ENCODE assay signal across 11 mouse cellular contexts in the genomic region with DNA sequence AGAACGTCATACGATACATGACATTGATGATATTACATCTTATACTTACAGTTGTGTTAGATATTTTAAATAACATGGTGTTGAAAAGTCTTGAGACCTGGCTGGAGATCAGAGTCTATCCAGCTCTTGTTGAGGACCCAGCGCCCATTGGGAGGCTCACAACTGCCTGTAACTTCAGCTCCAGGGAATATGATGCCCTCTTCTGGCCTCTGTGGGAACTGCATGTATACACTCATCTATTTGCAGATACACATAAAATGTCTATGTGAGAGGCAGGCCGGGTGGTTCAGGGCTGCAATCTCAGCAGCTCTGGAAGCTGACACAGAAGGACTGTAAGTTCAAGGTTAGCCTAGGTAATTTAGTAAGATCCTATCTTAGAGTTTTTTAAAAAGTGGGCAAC. TPM values are rescaled to one million over a fixed set of nuclear protein-coding genes. Genes with fewer than 3 reads are reported as not detected.
A peak's percentile ranks its signal among the peaks of the same experiment; 100 is the strongest.
DNase-seq lines count a peak whose midpoint lies in the region; ATAC-seq and TF ChIP-seq lines count a peak whose summit lies in the region.
"Had no signal": no experiment of that assay in that cellular context is flagged by ENCODE, and none has a peak within 500 bp of the region (broad histone marks: within the 10 kb centered on the region; RNA-seq: fewer than 3 reads in every experiment).

No protein-coding gene starts in this region.

- ATAC-seq in kidney, embryonic 14.5 days (ENCODE audit: low FRiP score, low TSS enrichment) = no peak
- ATAC-seq in limb, embryonic 11.5 days (ENCODE audit: insufficient number of reproducible peaks, low FRiP score, low TSS enrichment, low read depth) = no peak
- no peak for ATAC-seq in forebrain, embryonic 11.5 days (replicated peaks; ENCODE audit: low FRiP score)
- ATAC-seq: forebrain, embryonic 15.5 days had no signal

- H3K4me3 ChIP-seq in kidney, embryonic 14.5 days (ENCODE audit: low read length) = no peak overlapping the region
- no peak overlapping the region for H3K4me3 ChIP-seq in E14TG2a.4 (replicated peaks; ENCODE audit: low read length)
- H3K4me3 ChIP-seq in limb, embryonic 11.5 days (ENCODE audit: low read depth, low read length) = no peak overlapping the region
- H3K4me3 ChIP-seq in forebrain, embryonic 10.5 days = no peak overlapping the region
- no peak overlapping the region for H3K4me3 ChIP-seq in forebrain, embryonic 11.5 days (ENCODE audit: low read depth, low read length)
- H3K4me3 ChIP-seq: forebrain, embryonic 15.5 days; myocyte had no signal

- H3K4me1 ChIP-seq in kidney, embryonic 14.5 days (ENCODE audit: control insufficient read depth, insufficient read depth, low read length) = peaks cover 1% of the 10 kb centered on the region; the same call in 1 of the 2 replicates
- peaks cover 95% of the 10 kb centered on the region for H3K4me1 ChIP-seq in E14TG2a.4 (replicated peaks; ENCODE audit: low read depth, low read length)
- no peaks in the 10 kb centered on the region for H3K4me1 ChIP-seq in limb, embryonic 11.5 days (ENCODE audit: control insufficient read depth, insufficient read depth, low read length)
- H3K4me1 ChIP-seq in forebrain, embryonic 10.5 days = peaks cover 15% of the 10 kb centered on the region; the same call in 1 of the 2 replicates
- H3K4me1 ChIP-seq in forebrain, embryonic 11.5 days (replicated peaks; ENCODE audit: control insufficient read depth, insufficient read depth, low read length) = no peaks in the 10 kb centered on the region
- H3K4me1 ChIP-seq: forebrain, embryonic 15.5 days had no signal

- no peaks in the 10 kb centered on the region for H3K9me3 ChIP-seq in kidney, embryonic 14.5 days (ENCODE audit: control insufficient read depth, low read length)
- no peaks in the 10 kb centered on the region for H3K9me3 ChIP-seq in E14TG2a.4 (ENCODE audit: low read length)
- no peaks in the 10 kb centered on the region for H3K9me3 ChIP-seq in limb, embryonic 11.5 days (ENCODE audit: control insufficient read depth, low read length)
- H3K9me3 ChIP-seq in forebrain, embryonic 10.5 days = peaks cover 7% of the 10 kb centered on the region; the same call in 1 of the 2 replicates
- no peaks in the 10 kb centered on the region for H3K9me3 ChIP-seq in forebrain, embryonic 11.5 days (ENCODE audit: control insufficient read depth, low read length)
- H3K9me3 ChIP-seq: forebrain, embryonic 15.5 days had no signal

- no peaks in the 10 kb centered on the region for H3K27me3 ChIP-seq in kidney, embryonic 14.5 days (ENCODE audit: control insufficient read depth, insufficient read depth, low read length)
- no peaks in the 10 kb centered on the region for H3K27me3 ChIP-seq in E14TG2a.4 (ENCODE audit: insufficient read depth, low read length)
- no peaks in the 10 kb centered on the region for H3K27me3 ChIP-seq in limb, embryonic 11.5 days (ENCODE audit: control insufficient read depth, insufficient read depth, low read length)
- H3K27me3 ChIP-seq in forebrain, embryonic 10.5 days (ENCODE audit: poor library complexity, severe bottlenecking) = no peaks in the 10 kb centered on the region
- H3K27me3 ChIP-seq in forebrain, embryonic 11.5 days (ENCODE audit: control insufficient read depth, insufficient read depth, low read length) = no peaks in the 10 kb centered on the region
- H3K27me3 ChIP-seq: forebrain, embryonic 15.5 days had no signal

- peak; percentile 28 for DNase-seq in kidney, adult 9 months
- DNase-seq in 416B (ENCODE audit: low read depth) = peak; percentile 47
- peak; percentile 39 for DNase-seq in limb, embryonic 11.5 days (ENCODE audit: low spot score)
- no peak for DNase-seq in forebrain, embryonic 10.5 days (ENCODE audit: extremely low spot score, low spot score)
- no peak for DNase-seq in left cerebral cortex, postnatal 4 days
- no peak for DNase-seq in forebrain, embryonic 11.5 days (ENCODE audit: low spot score)
- DNase-seq: cerebellum, postnatal 36 days had no signal

- H3K36me3 ChIP-seq in kidney, embryonic 14.5 days (ENCODE audit: control insufficient read depth, insufficient read depth, low read length) = peaks cover 42% of the 10 kb centered on the region; the same call in 1 of the 2 replicates
- H3K36me3 ChIP-seq in E14TG2a.4 (ENCODE audit: insufficient read depth, low read length) = peaks cover 97% of the 10 kb centered on the region
- peaks cover 14% of the 10 kb centered on the region for H3K36me3 ChIP-seq in limb, embryonic 11.5 days (ENCODE audit: control insufficient read depth, insufficient read depth, low read length)
- H3K36me3 ChIP-seq in forebrain, embryonic 10.5 days (replicated peaks) = peaks cover 96% of the 10 kb centered on the region
- peaks cover 6% of the 10 kb centered on the region; the same call in 1 of the 2 replicates for H3K36me3 ChIP-seq in forebrain, embryonic 11.5 days (ENCODE audit: control insufficient read depth, insufficient read depth, low read length)

- TF ChIP-seq CTCF in E14TG2a.4 (conservative IDR thresholded peaks at IDR 0.05; ENCODE audit: low read length) = peak; percentile 79

- no peak overlapping the region for H3K27ac ChIP-seq in kidney, embryonic 14.5 days (ENCODE audit: low read depth, low read length)
- H3K27ac ChIP-seq in limb, embryonic 11.5 days (replicated peaks; ENCODE audit: low read depth, low read length) = no peak overlapping the region
- H3K27ac ChIP-seq in forebrain, embryonic 10.5 days = no peak overlapping the region
- no peak overlapping the region for H3K27ac ChIP-seq in forebrain, embryonic 11.5 days (ENCODE audit: low read depth, low read length)
- H3K27ac ChIP-seq: forebrain, embryonic 15.5 days had no signal

- no peak overlapping the region for H3K4me2 ChIP-seq in kidney, embryonic 14.5 days (replicated peaks; ENCODE audit: low read depth, low read length)
- no peak overlapping the region for H3K4me2 ChIP-seq in limb, embryonic 11.5 days (ENCODE audit: low read depth, severe bottlenecking)
- H3K4me2 ChIP-seq in forebrain, embryonic 11.5 days (ENCODE audit: low read depth, low read length, severe bottlenecking) = no peak overlapping the region
- H3K4me2 ChIP-seq: forebrain, embryonic 15.5 days had no signal

- H3K9ac ChIP-seq in kidney, embryonic 14.5 days (ENCODE audit: low read depth, low read length) = no peak overlapping the region
- no peak overlapping the region for H3K9ac ChIP-seq in limb, embryonic 11.5 days (ENCODE audit: low read length)
- H3K9ac ChIP-seq in forebrain, embryonic 11.5 days (ENCODE audit: low read length) = no peak overlapping the region
- H3K9ac ChIP-seq: forebrain, embryonic 15.5 days had no signal

- WGBS in kidney, embryonic 14.5 days = 95% methylated on average over 4 of the region's 4 CpGs
- WGBS in limb, embryonic 11.5 days = 96% methylated on average over 4 of the region's 4 CpGs
- 96% methylated on average over 4 of the region's 4 CpGs for WGBS in forebrain, embryonic 10.5 days
- WGBS in forebrain, embryonic 11.5 days = 95% methylated on average over 4 of the region's 4 CpGs

- intact Hi-C loops in left cerebral cortex, postnatal 4 days (cut with DNase I) = no loop called here

RNA-seq across cellular contexts. Expression of a gene that starts 32.2 kb away (rescaled TPM):
- polyA plus RNA-seq in kidney, embryonic 14.5 days (2014; fragmentation: Nextera tagmentation; extraction: Ambion mirVana) = 30.0 and 37.5 TPM in 2 replicates
- 38.4 and 39.3 TPM in 2 replicates for polyA plus RNA-seq in limb, embryonic 11.5 days (2014; fragmentation: Nextera tagmentation; extraction: Ambion mirVana)
- polyA plus RNA-seq in forebrain, embryonic 10.5 days (2016; fragmentation: Nextera tagmentation; extraction: Ambion mirVana) = 43.8 and 44.7 TPM in 2 replicates
- total RNA-seq in left cerebral cortex, postnatal 4 days (2021) = 10 to 100 TPM; 56.9 to 58.6 TPM
- 43.4 and 45.7 TPM in 2 replicates for polyA plus RNA-seq in forebrain, embryonic 11.5 days (2014; fragmentation: Nextera tagmentation; extraction: Ambion mirVana)

RNA-seq across cellular contexts. Expression of a gene that starts 48.5 kb away (rescaled TPM):
- 6.7 and 9.6 TPM in 2 replicates for polyA plus RNA-seq in kidney, embryonic 14.5 days (2014; fragmentation: Nextera tagmentation; extraction: Ambion mirVana)
- polyA plus RNA-seq in limb, embryonic 11.5 days (2014; fragmentation: Nextera tagmentation; extraction: Ambion mirVana) = 5.4 and 6.7 TPM in 2 replicates
- polyA plus RNA-seq in forebrain, embryonic 10.5 days (2016; fragmentation: Nextera tagmentation; extraction: Ambion mirVana) = 13.6 and 14.7 TPM in 2 replicates
- total RNA-seq in left cerebral cortex, postnatal 4 days (2021) = 1 to 10 TPM; 3.8 to 4.1 TPM
- 5.4 and 5.9 TPM in 2 replicates for polyA plus RNA-seq in forebrain, embryonic 11.5 days (2014; fragmentation: Nextera tagmentation; extraction: Ambion mirVana)

Comparison
In these comparisons a context has a peak if more than half of its experiments do, and no peak if none do; other contexts are left out.
1. DNase-seq: peak in kidney, adult 9 months (single experiment), 416B (single experiment) and limb, embryonic 11.5 days (single experiment); none in forebrain, embryonic 10.5 days (single experiment), left cerebral cortex, postnatal 4 days (single experiment) and forebrain, embryonic 11.5 days (single experiment).